ENCODE assay signal across 8 mouse cellular contexts in genomic region chr6:115124675-115125357, GRCm38 (mm10). TPM values are rescaled to one million over a fixed set of nuclear protein-coding genes. Genes with fewer than 3 reads are reported as not detected.
DNase-seq lines count a peak whose midpoint lies in the region; ATAC-seq and TF ChIP-seq lines count a peak whose summit lies in the region.

No protein-coding gene starts in this region.

- no peaks in the 10 kb centered on the region for H3K9me3 ChIP-seq in lung, embryonic 14.5 days (ENCODE audit: low read depth, low read length)

- no peak overlapping the region for H3K9ac ChIP-seq in lung, embryonic 14.5 days

- ATAC-seq in lung, embryonic 14.5 days (ENCODE audit: insufficient read depth), result no peak

- H3K4me1 ChIP-seq in lung, embryonic 14.5 days (ENCODE audit: insufficient read depth), result no peaks in the 10 kb centered on the region
- H3K4me1 ChIP-seq in lung, adult 2 months (ENCODE audit: control insufficient read depth, insufficient read depth, low read length), result no peaks in the 10 kb centered on the region

- H3K36me3 ChIP-seq in lung, embryonic 14.5 days (ENCODE audit: insufficient read depth), result no peaks in the 10 kb centered on the region

- 42% methylated on average over 2 of the region's 2 CpGs for WGBS in lung, embryonic 14.5 days
- WGBS in lung, adult 2 months, result 46% methylated on average over 2 of the region's 2 CpGs

- no peak overlapping the region for H3K27ac ChIP-seq in lung, embryonic 14.5 days (ENCODE audit: low read depth)

- no peak for TF ChIP-seq CTCF in lung, embryonic 14.5 days (IDR thresholded peaks at IDR 0.05; ENCODE audit: low read depth)
- TF ChIP-seq CTCF in lung, adult 2 months (IDR thresholded peaks at IDR 0.05; ENCODE audit: insufficient read depth, low read length), result no peak

- no peak overlapping the region for H3K4me3 ChIP-seq in lung, embryonic 14.5 days (ENCODE audit: low read depth, low read length)
- no peak overlapping the region for H3K4me3 ChIP-seq in lung, adult 2 months (replicated peaks; ENCODE audit: extremely low read depth, low read depth, low read length)

- H3K27me3 ChIP-seq in lung, embryonic 14.5 days (ENCODE audit: insufficient read depth, low read length), result no peaks in the 10 kb centered on the region

- peak; percentile 26 for DNase-seq in lung, embryonic 14.5 days
- no peak for DNase-seq in lung, adult 2 months
- DNase-seq in frontal cortex, adult 2 months (ENCODE audit: extremely low spot score in 1 of 2, low spot score in 1 of 2), result peak; percentile 45 to 81
- peak; percentile 70 to 75 for DNase-seq in layer of hippocampus, postnatal 10 days (ENCODE audit: low spot score in 2 of 2)
- DNase-seq in right cerebral cortex, adult 2 months (ENCODE audit: low spot score in 2 of 2), result peak; percentile 70 to 74
- DNase-seq in kidney, postnatal 14 days, result no peak
- no peak for DNase-seq in embryo, embryonic 10 days (ENCODE audit: low spot score)
- no peak for DNase-seq in B cell, adult 2 months

- no peak overlapping the region for H3K4me2 ChIP-seq in lung, embryonic 14.5 days

- no peak for TF ChIP-seq POLR2A in lung, adult 2 months (IDR thresholded peaks at IDR 0.05; ENCODE audit: borderline replicate concordance, extremely low read depth, low read depth, low read length)

RNA-seq across cellular contexts. Expression of gene Syn2, which starts 9.9 kb away (rescaled TPM):
- 0.72 and 1.7 TPM in 2 replicates for polyA plus RNA-seq in lung, embryonic 14.5 days (2014; fragmentation: Nextera tagmentation; extraction: Ambion mirVana)
- polyA plus RNA-seq in lung, adult 2 months (2012; rRNA removed), result 11.5 and 13.2 TPM in 2 replicates
- 385 and 411 TPM in 2 replicates for polyA plus RNA-seq in frontal cortex, adult 2 months (2012; rRNA removed)
- 100 to 1,000 TPM; 429 to 484 TPM for total RNA-seq in layer of hippocampus, postnatal 10 days (2021)

Comparison
In these comparisons a context has a peak if more than half of its experiments do, and no peak if none do; other contexts are left out.
1. DNase-seq: peak in lung, embryonic 14.5 days (single experiment), frontal cortex, adult 2 months (2 of 2), layer of hippocampus, postnatal 10 days (2 of 2) and right cerebral cortex, adult 2 months (2 of 2); none in lung, adult 2 months (single experiment), kidney, postnatal 14 days (single experiment), embryo, embryonic 10 days (single experiment) and B cell, adult 2 months (0 of 2).
2. RNA of gene Syn2, which starts 9.9 kb away (polyA plus RNA-seq): 385 to 411 TPM in frontal cortex, adult 2 months; 11.5 to 13.2 TPM in lung, adult 2 months and 0.72 to 1.7 TPM in lung, embryonic 14.5 days; every median in the first group is over 10 times any median in the second.